Mouse (Mus musculus) hindbrain, embryonic 11.5 days (tissue): Measurements from ENCODE around the gene Veph1. TPM values are rescaled to one million over a fixed set of nuclear protein-coding genes. Genes with fewer than 3 reads are reported as not detected.
A peak's percentile ranks its signal among the peaks of the same experiment; 100 is the strongest.

Experiments
- ATAC-seq: fragments of 200-750 bp; cut with Nextera tagmentation; 2 replicates; pipeline ENCODE4 v1.8.0; 2017; ENCODE audit warnings: mild to moderate bottlenecking, moderate TSS enrichment, moderate library complexity; ENCODE audit not compliant: low FRiP score
- DNase-seq: peaks from one replicate; pipeline ENCODE4 v3.0.0-alpha.2; 2015; ENCODE audit warnings: low spot score
- H3K27ac ChIP-seq: fragments of 300-500 bp; sonication (generic); 2 replicates; pipeline ENCODE4 v1.5.1; 2014; ENCODE audit warnings: mild to moderate bottlenecking, low read depth, low read length
- H3K27me3 ChIP-seq: fragments of 300-500 bp; sonication (generic); 2 replicates; pipeline ENCODE4 v1.6.1; 2014; ENCODE audit warnings: mild to moderate bottlenecking, low read length, moderate library complexity, mixed read lengths; ENCODE audit not compliant: control insufficient read depth, insufficient read depth
- H3K36me3 ChIP-seq: fragments of 300-500 bp; sonication (generic); 2 replicates; pipeline ENCODE4 v1.6.1; 2014; ENCODE audit warnings: mild to moderate bottlenecking, low read length, moderate library complexity, mixed read lengths; ENCODE audit not compliant: control insufficient read depth, insufficient read depth
- H3K4me1 ChIP-seq: fragments of 300-500 bp; sonication (generic); replicated peaks from 2 replicates; pipeline ENCODE4 v1.6.1; 2014; ENCODE audit warnings: low read length, mixed read lengths; ENCODE audit not compliant: control insufficient read depth, insufficient read depth
- H3K4me2 ChIP-seq: fragments of 300-500 bp; sonication (generic); replicated peaks from 2 replicates; pipeline ENCODE4 v1.6.1; 2014; ENCODE audit warnings: mild to moderate bottlenecking, low read depth, low read length
- H3K4me3 ChIP-seq: fragments of 300-500 bp; sonication (generic); 2 replicates; pipeline ENCODE4 v1.5.1; 2014; ENCODE audit warnings: low read depth, low read length
- H3K9ac ChIP-seq: fragments of 300-500 bp; sonication (generic); 2 replicates; pipeline ENCODE4 v1.6.1; 2014; ENCODE audit warnings: low read depth, low read length
- H3K9me3 ChIP-seq: fragments of 300-500 bp; sonication (generic); 2 replicates; pipeline ENCODE4 v1.6.1; 2016; ENCODE audit warnings: low read length; ENCODE audit not compliant: control insufficient read depth
- WGBS: fragments of 180-500 bp; shearing (Covaris S2); extraction: QIAGEN DNeasy Blood & Tissue Kit; methylation state at CpG from one replicate; pipeline ENCODE4 v1.1.7; 2014; 5-methylcytosine and 5-hydroxymethylcytosine counted together
- polyA plus RNA-seq: library from polyadenylated mRNA; unstranded; fragments of >200 nt; fragmentation: Nextera tagmentation; extraction: Ambion mirVana; gene quantifications from 2 replicates; pipeline ENCODE4 v1.2.1, GENCODE M21; 2014

The Veph1 gene
- 17.2 and 26.2 TPM in 2 replicates for polyA plus RNA-seq

DNA sequence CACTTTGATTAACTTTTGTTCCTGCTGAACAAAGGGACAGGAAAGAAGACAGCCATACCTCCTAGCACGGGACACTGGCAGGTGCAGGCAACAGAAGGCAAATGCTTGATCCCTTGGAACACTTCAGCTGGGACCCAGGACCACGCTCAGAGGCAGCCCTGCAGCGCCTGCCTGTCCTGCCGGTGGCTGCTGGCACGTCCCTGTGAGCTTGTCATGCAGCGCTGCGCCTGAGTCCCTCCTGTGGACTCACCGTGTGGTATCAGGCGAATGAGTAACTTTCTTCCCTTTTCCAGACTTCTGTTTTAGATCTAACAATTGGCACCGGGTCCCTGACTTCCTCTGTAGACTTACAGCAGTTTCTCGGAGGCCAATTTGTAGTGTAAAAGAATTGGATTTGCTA is at the start of gene Veph1:
Gene Veph1 (minus strand): TSS at position 293 of the 400 bp plus-strand sequence.
- DNase-seq (peak; percentile 35), ATAC-seq (peak; percentile 61)
- Histone ChIP-seq H3K4me1 (no peaks in the 10 kb centered on the region), H3K4me3 (0 out of 2 replicates have a peak within 1 kb of the TSS, but pooled peaks have one; percentile 10), H3K36me3 (no peaks in the 10 kb centered on the region), H3K27me3 (no peaks in the 10 kb centered on the region), H3K4me2 (peak within 1 kb of the TSS; percentile 13; the same call in 1 of the 2 replicates), H3K9me3 (no peaks in the 10 kb centered on the region), H3K27ac (peak within 1 kb of the TSS; percentile 65), H3K9ac (0 out of 2 replicates have a peak within 1 kb of the TSS, but pooled peaks have one; percentile 25)
- WGBS: 18% methylated on average over 11 of the region's 11 CpGs

DNA sequence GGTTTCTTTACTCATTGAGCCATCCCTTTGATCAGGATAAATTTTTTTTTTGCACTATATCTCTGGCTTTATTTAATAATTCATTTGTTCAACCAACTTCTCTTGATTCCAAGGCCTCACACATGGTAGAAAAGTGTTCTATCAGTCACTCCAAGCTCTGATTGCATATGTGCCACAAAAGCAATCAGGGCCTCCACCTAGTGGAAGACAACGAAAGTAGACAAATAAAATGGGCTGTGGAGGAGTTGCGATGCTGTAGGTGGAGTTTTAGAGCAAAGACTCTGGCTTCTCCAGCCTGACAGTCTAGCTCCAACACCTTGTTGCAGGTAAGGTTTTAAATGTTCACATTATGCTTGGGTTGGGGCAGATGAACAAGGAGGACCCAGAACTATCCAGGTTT is 44.1 kb upstream of the Veph1 start:
- no peak overlapping the region for H3K4me2 ChIP-seq
- H3K36me3 ChIP-seq: no peaks in the 10 kb centered on the region
- H3K9me3 ChIP-seq: no peaks in the 10 kb centered on the region
- no peak for DNase-seq
- H3K27ac ChIP-seq: no peak overlapping the region
- no peaks in the 10 kb centered on the region for H3K4me1 ChIP-seq
- H3K27me3 ChIP-seq: no peaks in the 10 kb centered on the region
- no peak for ATAC-seq
- no peak overlapping the region for H3K4me3 ChIP-seq
- 79% methylated on average over 2 of the region's 2 CpGs for WGBS
- H3K9ac ChIP-seq: no peak overlapping the region

DNA sequence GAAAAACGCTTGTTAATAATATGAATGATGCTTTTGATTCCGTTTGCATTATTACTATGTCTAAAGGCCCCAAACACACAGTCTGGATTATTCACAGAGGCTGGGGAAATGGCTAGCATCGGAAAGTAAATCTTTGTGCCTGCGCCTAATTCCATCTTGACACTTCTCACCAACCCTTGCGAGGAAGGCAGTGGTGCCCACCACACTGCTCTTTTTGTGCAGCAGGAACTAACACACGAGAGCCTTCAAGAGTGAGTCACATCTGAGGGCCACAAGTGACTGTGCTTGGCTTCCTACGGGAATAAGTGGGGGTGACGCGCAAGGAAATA is 35.7 kb upstream of the Veph1 start:
- no peaks in the 10 kb centered on the region for H3K9me3 ChIP-seq
- H3K27me3 ChIP-seq: no peaks in the 10 kb centered on the region
- no peak overlapping the region for H3K4me2 ChIP-seq
- no peak overlapping the region for H3K4me3 ChIP-seq
- WGBS: 91% methylated on average over 9 of the region's 9 CpGs
- no peak overlapping the region for H3K27ac ChIP-seq
- DNase-seq: no peak
- no peaks in the 10 kb centered on the region for H3K36me3 ChIP-seq
- ATAC-seq: 0 out of 2 replicates have a peak, but pooled peaks have one; percentile 33
- H3K9ac ChIP-seq: no peak overlapping the region
- no peaks in the 10 kb centered on the region for H3K4me1 ChIP-seq

DNA sequence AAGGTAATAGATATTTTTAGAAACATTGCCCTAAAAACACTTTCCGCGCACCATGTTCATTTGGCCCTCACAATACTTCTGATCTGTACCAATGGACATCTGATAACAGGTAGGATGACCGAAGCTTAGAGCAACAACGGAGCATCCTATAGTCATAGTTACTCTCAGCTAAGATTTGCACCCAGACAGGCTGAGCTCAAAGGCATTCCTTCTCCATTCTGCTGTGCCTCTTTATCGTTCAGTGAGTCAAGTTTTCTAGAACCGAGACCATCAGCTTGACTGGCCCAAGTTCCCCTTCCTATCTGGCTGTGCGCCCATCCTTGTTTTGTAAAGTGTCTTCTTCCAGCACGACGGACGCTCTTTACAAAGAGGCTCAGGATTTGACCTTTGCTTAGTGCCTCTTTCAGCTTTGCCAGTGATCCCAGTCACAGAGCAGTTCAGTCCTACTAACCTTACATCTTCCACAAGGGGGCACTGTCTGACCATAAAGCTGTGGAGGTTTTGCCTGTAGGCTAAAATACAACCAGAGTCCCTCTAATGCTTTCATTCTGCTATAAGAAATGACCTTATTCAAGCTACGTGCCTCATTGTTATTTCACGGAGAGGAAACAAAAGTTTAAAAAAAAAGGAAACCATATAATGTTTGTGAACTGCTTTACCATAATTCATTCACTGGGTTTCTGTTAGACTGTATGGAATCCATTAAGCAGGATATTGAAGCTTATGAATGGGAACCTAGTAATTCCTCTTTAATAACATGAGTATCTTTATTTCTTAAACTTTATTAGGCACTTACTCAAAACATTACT is 35.2 kb upstream of the Veph1 start:
- Histone ChIP-seq H3K36me3 (no peaks in the 10 kb centered on the region), H3K9me3 (no peaks in the 10 kb centered on the region), H3K27ac (no peak overlapping the region), H3K4me1 (no peaks in the 10 kb centered on the region), H3K9ac (no peak overlapping the region), H3K4me3 (no peak overlapping the region), H3K4me2 (no peak overlapping the region), H3K27me3 (no peaks in the 10 kb centered on the region)
- WGBS: 53% methylated on average over 12 of the region's 12 CpGs
- ATAC-seq: peak; percentile 86
- DNase-seq: peak; percentile 89

DNA sequence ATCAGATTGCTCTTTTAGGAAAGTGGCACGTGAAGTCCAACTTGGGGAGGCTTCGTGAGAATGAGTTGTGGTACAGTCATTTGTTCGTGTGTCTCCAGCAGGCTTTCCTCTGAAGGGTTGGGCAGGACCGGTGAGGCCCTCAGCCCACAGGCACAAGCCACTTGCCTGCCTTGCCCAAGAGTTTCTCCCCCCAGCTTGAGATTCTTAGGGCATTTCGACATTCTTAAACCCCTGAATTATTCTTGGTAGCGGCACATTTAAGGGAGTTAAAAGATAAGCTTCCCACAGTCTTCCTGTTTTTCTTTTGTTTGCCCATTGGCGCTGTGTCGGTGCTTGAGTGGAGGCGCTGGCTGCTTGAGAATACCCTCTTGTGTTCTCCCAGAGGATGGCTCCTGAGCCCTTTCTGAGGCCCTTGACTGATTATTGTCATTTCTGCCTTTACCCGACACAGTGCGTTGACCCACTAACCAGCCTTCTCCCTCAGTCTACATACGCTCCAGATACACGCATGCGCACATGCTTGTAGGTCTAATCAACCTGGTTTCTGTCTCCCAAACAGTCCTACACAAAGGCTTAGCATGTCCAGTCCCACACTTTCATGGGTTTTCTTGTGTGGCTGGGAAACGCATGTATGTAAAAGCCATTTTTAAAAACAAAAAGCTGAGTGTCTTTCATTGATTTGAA is 34.4 kb upstream of the Veph1 start:
- H3K27ac ChIP-seq: no peak overlapping the region
- 84% methylated on average over 15 of the region's 15 CpGs for WGBS
- H3K4me3 ChIP-seq: no peak overlapping the region
- no peak overlapping the region for H3K9ac ChIP-seq
- H3K36me3 ChIP-seq: no peaks in the 10 kb centered on the region
- no peaks in the 10 kb centered on the region for H3K27me3 ChIP-seq
- no peak for ATAC-seq
- H3K9me3 ChIP-seq: no peaks in the 10 kb centered on the region
- H3K4me2 ChIP-seq: no peak overlapping the region
- H3K4me1 ChIP-seq: no peaks in the 10 kb centered on the region
- DNase-seq: no peak

DNA sequence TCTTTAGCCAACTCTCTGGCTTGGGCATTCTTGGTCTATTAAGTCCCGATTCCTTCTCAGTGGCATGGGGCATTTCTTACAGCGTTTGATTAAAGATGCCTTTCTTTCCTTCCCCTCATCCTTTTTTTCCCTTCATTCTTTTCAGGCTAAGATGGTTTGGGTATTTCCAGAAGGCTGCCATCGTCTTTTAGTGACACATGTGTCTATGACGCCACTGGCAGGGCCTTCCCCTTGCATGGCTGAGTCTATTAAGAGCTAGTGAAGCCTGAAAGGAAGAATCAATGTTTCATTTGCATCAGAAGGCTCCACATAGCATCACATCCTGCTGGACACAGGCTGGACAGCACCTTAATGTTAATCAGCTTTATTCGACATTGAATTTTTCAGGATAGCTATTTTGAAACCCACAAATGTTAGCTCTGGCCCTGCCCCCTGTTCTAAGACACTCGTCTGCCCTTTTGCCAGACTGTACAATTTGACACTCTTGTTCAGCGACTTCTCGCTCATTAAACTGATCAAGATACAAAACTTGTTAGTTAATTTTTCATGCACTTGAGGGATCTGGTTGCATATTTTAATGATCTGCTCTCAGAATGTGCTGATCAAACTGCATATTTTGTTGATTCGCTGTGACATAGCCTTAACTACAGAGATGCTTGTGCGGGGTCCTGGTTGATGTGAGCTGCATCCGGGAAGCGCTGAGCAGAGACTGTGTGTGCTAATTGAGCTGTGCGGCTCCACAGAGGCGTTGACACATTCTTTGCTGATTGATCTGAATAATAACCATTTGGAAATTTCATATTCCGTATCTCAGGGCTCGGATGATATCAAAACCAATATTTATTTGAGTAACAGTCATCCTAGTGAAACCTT is 29.6 kb upstream of the Veph1 start:
- no peaks in the 10 kb centered on the region for H3K9me3 ChIP-seq
- no peak overlapping the region for H3K9ac ChIP-seq
- peak overlapping the region; percentile 86 for H3K27ac ChIP-seq
- H3K27me3 ChIP-seq: no peaks in the 10 kb centered on the region
- ATAC-seq (peak; percentile 95), DNase-seq (peak; percentile 65)
- H3K4me1 ChIP-seq: no peaks in the 10 kb centered on the region; the same call in 1 of the 2 replicates
- H3K4me2 ChIP-seq: 0 out of 2 replicates have a peak overlapping the region, but pooled peaks have one; percentile 7
- H3K36me3 ChIP-seq: no peaks in the 10 kb centered on the region
- 52% methylated on average over 16 of the region's 16 CpGs for WGBS
- H3K4me3 ChIP-seq: no peak overlapping the region

DNA sequence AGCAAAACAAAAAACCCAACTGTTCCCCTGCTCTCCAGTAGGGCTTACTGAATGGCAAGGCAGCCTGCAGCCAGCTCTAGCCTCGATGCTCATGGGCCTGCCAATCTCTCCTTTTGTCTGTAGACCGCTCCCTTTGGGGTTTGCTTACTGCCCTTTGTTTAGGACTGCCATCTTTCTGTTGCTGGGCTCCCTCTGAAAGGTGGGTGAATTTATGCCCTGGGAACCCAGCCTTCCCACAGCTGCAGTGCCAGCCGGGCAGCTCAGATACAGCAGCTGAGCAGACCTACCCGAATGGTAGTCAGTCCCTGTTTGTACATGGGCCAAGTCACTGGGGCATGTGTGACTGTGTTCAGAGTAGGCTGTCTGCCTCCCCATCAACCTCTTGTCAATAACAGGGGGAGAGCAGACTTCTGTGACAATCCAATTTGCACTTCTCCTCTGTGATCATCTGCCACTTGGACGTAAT is 28.9 kb upstream of the Veph1 start:
- Histone ChIP-seq H3K9ac (no peak overlapping the region), H3K27ac (peak overlapping the region; percentile 86), H3K9me3 (no peaks in the 10 kb centered on the region), H3K27me3 (no peaks in the 10 kb centered on the region), H3K4me2 (0 out of 2 replicates have a peak overlapping the region, but pooled peaks have one; percentile 7), H3K36me3 (no peaks in the 10 kb centered on the region), H3K4me1 (no peaks in the 10 kb centered on the region; the same call in 1 of the 2 replicates), H3K4me3 (no peak overlapping the region)
- peak; percentile 92 for ATAC-seq
- peak; percentile 67 for DNase-seq
- 35% methylated on average over 5 of the region's 5 CpGs for WGBS
